Mouse (Mus musculus): ENCODE results near the gene Fbxl3.

GRCm38 (mm10) chr14:103093236-103093635 is 6.1 kb downstream of the Fbxl3 start:
- no peak for TF ChIP-seq CTCF (IDR thresholded peaks at IDR 0.05; ENCODE audit: extremely low read depth, insufficient read length, insufficient replicate concordance, low read depth, low read length)
- no peak for TF ChIP-seq POLR2A (IDR thresholded peaks at IDR 0.05; ENCODE audit: low read depth, low read length)
